Mouse (Mus musculus) cortical plate, adult 2 months (tissue): Measurements from ENCODE around the gene Vps13c.

Experiments used
- CTCF ChIP-seq: fragments of 200-500 bp; IDR thresholded peaks from 2 replicates; pipeline ENCODE4 v1.5.1; 2011; ENCODE audit warnings: mild to moderate bottlenecking, control low read depth, low read length; ENCODE audit not compliant: insufficient read depth; ENCODE audit errors: extremely low read depth
- POLR2A ChIP-seq: fragments of 200-500 bp; IDR thresholded peaks from 2 replicates; pipeline ENCODE4 v1.6.1; 2011; ENCODE audit warnings: mild to moderate bottlenecking, low read length, control low read depth; ENCODE audit not compliant: insufficient read depth; ENCODE audit errors: extremely low read depth

GRCm38 (mm10) chr9:67860273-67860672 is 20.1 kb downstream of the Vps13c start:
- TF ChIP-seq CTCF (no peak), POLR2A (no peak)
